Mouse (Mus musculus) embryonic facial prominence, embryonic 13.5 days (tissue): ENCODE data around the gene Madcam1. TPM values are rescaled to one million over a fixed set of nuclear protein-coding genes. Genes with fewer than 3 reads are reported as not detected.

ENCODE experiments used
- ATAC-seq: fragments of 200-750 bp; cut with Nextera tagmentation; 2 replicates; pipeline ENCODE4 v1.8.0; 2017; ENCODE audit warnings: low read depth; ENCODE audit not compliant: insufficient number of reproducible peaks, insufficient read depth, low FRiP score, low TSS enrichment
- H3K27ac ChIP-seq: fragments of 300-500 bp; sonication (generic); 2 replicates; pipeline ENCODE4 v1.5.1; 2015; ENCODE audit warnings: moderate library complexity, mild to moderate bottlenecking, inconsistent platforms
- H3K27me3 ChIP-seq: fragments of 300-500 bp; sonication (generic); 2 replicates; pipeline ENCODE4 v1.6.1; 2015; ENCODE audit warnings: mild to moderate bottlenecking, inconsistent platforms
- H3K36me3 ChIP-seq: fragments of 300-500 bp; sonication (generic); 2 replicates; pipeline ENCODE4 v1.6.1; 2015; ENCODE audit warnings: mild to moderate bottlenecking, inconsistent platforms
- H3K4me1 ChIP-seq: fragments of 300-500 bp; sonication (generic); 2 replicates; pipeline ENCODE4 v1.6.1; 2015; ENCODE audit warnings: inconsistent platforms
- H3K4me2 ChIP-seq: fragments of 300-500 bp; sonication (generic); 2 replicates; pipeline ENCODE4 v1.6.1; 2015; ENCODE audit warnings: moderate library complexity, mild to moderate bottlenecking, inconsistent platforms
- H3K4me3 ChIP-seq: fragments of 300-500 bp; sonication (generic); 2 replicates; pipeline ENCODE4 v1.5.1; 2015; ENCODE audit warnings: mild to moderate bottlenecking, inconsistent platforms
- H3K9ac ChIP-seq: fragments of 300-500 bp; sonication (generic); 2 replicates; pipeline ENCODE4 v1.6.1; 2015; ENCODE audit warnings: mild to moderate bottlenecking, inconsistent platforms
- H3K9me3 ChIP-seq: fragments of 300-500 bp; sonication (generic); 2 replicates; pipeline ENCODE4 v1.6.1; 2016; ENCODE audit warnings: inconsistent platforms
- WGBS: fragments of 180-500 bp; shearing (Covaris S2); methylation state at CpG from one replicate; pipeline ENCODE4 v1.1.7; 2015; ENCODE audit warnings: mixed read lengths; 5-methylcytosine and 5-hydroxymethylcytosine counted together
- polyA plus RNA-seq: library from polyadenylated mRNA; unstranded; fragments of >200 nt; fragmentation: Nextera tagmentation; extraction: Ambion mirVana; gene quantifications from 2 replicates; pipeline ENCODE4 v1.2.1, GENCODE M21; 2015

Gene Madcam1
- polyA plus RNA-seq, 1 experiment from 2014 or later: 11.3 TPM

- no peak for ATAC-seq
- Histone ChIP-seq H3K9me3 (no peaks in the 10 kb centered on the region), H3K27ac (0 out of 2 replicates have a peak overlapping the region, but pooled peaks have one; percentile 75), H3K9ac (peak overlapping the region; percentile 85), H3K4me3 (peak overlapping the region; percentile 85), H3K4me2 (peak overlapping the region; percentile 87), H3K4me1 (peaks cover 24% of the 10 kb centered on the region), H3K36me3 (no peaks in the 10 kb centered on the region), H3K27me3 (peaks cover 18% of the 10 kb centered on the region)
- 6% methylated on average over 23 of the region's 23 CpGs for WGBS
Observed at GRCm38 (mm10) chr10:79638486-79639204, 25.7 kb upstream of the Madcam1 start.

DNA sequence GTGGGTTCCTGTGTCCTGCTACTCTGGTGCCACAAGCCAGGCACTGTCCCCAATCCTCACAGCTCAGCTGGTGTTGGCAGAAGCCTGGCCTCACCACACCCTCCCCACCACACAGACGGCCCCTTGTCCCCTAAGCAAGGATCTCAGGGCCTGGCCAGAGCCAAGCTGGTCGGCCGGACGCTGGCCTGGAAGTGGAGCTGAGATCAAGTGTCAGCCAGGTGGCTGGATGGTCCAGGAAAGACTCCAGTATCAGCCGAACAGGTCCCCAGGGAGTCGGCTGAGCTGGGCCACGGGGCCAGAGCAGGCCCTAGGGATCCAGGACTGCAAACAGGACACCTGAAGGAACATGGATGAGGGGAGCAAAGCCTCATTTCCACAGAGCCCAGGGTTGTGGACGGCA is 18.6 kb upstream of the Madcam1 start, which contains the start of gene Odf3l2:
Odf3l2 (minus strand) TSS at position 28 of the 400 bp plus-strand sequence.
- WGBS: 60% methylated on average over 8 of the region's 8 CpGs
- H3K9ac ChIP-seq: peak within 1 kb of the TSS; percentile 32
- no peaks in the 10 kb centered on the region for H3K27me3 ChIP-seq
- H3K27ac ChIP-seq: no peak within 1 kb of the TSS
- H3K9me3 ChIP-seq: no peaks in the 10 kb centered on the region
- ATAC-seq: no peak
- no peaks in the 10 kb centered on the region for H3K4me1 ChIP-seq
- no peaks in the 10 kb centered on the region for H3K36me3 ChIP-seq
- no peak within 1 kb of the TSS for H3K4me2 ChIP-seq
- no peak within 1 kb of the TSS for H3K4me3 ChIP-seq

GRCm38 (mm10) chr10:79649070-79649751 is 15.1 kb upstream of the Madcam1 start:
- H3K9ac ChIP-seq: no peak overlapping the region
- H3K4me3 ChIP-seq: no peak overlapping the region
- ATAC-seq: no peak; the same call in 1 of the 2 replicates
- H3K27me3 ChIP-seq: no peaks in the 10 kb centered on the region
- peaks cover 2% of the 10 kb centered on the region; the same call in 1 of the 2 replicates for H3K4me1 ChIP-seq
- no peak overlapping the region for H3K4me2 ChIP-seq
- 33% methylated on average over 7 of the region's 7 CpGs for WGBS
- no peak overlapping the region for H3K27ac ChIP-seq
- no peaks in the 10 kb centered on the region for H3K9me3 ChIP-seq
- H3K36me3 ChIP-seq: no peaks in the 10 kb centered on the region

DNA sequence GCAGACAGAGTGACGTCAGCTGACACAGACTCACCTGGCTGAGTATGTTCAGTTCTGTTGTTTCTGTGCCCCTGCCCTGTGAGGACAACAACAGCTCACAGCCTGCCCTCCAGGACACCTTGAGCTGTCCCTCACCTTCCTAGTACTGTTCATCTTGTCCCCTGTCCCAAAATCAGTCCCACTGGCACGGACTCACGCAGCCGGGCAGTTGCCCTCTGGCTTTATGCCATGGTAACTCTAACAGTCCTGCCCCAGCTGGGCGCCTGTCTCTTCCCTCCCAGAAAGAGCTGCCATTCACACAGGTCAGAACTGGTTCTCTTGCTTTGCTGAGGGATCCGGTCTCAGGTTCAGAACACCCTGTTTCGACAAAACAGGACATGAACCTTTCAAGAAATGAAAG is 11.6 kb upstream of the Madcam1 start:
- Histone ChIP-seq H3K4me3 (no peak overlapping the region), H3K9me3 (no peaks in the 10 kb centered on the region), H3K27me3 (no peaks in the 10 kb centered on the region; the same call in none of the 2 replicates), H3K4me2 (no peak overlapping the region), H3K27ac (no peak overlapping the region), H3K9ac (no peak overlapping the region), H3K4me1 (peaks cover 11% of the 10 kb centered on the region; the same call in 1 of the 2 replicates), H3K36me3 (no peaks in the 10 kb centered on the region)
- ATAC-seq: no peak
- 83% methylated on average over 7 of the region's 7 CpGs for WGBS

DNA sequence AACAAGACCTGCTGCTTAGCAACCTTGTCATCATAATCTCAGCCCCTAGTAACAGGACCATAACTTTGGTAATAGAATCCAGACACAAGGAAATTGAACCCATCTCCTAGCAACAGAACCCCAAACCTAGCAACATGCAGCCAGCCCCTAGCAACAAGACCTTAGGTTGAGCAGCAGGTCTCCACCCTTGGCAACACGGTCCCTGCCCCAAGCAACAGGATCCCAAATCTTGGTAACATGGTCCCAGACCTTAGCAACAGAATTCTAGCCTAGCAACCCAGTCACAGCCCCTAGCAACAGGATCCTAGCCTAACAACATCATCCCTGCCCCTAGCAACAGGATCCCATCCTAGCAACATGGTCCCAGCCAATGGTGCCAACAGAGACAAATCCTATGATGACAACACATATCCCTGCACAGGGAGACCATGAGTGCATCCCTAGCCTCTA is 9.4 kb upstream of the Madcam1 start:
- no peaks in the 10 kb centered on the region; the same call in none of the 2 replicates for H3K27me3 ChIP-seq
- ATAC-seq: 0 out of 2 replicates have a peak, but pooled peaks have one; percentile 24

DNA sequence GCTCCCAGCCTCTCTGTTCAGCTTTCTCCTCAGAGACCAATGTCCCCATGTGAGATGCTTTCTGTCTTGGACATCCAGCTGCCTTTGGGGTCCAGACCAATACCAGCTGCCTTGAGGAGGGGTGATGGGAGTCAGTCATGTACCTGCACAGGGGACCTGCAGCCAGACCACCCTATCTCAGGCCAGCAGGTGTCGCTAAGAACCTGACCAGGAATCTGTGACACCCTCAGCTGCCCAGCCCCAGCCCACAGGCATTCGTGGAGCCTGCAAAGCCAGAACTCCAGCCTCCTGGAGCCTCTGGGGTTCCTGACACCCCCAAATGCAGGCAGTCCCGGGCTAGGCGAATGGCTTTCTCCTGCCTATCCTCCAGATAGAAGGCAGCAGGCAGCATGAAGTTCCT is 5.5 kb upstream of the Madcam1 start:
- peaks cover 11% of the 10 kb centered on the region; the same call in 1 of the 2 replicates for H3K4me1 ChIP-seq
- H3K27me3 ChIP-seq: no peaks in the 10 kb centered on the region; the same call in none of the 2 replicates
- no peak overlapping the region for H3K27ac ChIP-seq
- no peaks in the 10 kb centered on the region for H3K36me3 ChIP-seq
- no peaks in the 10 kb centered on the region for H3K9me3 ChIP-seq
- no peak overlapping the region for H3K4me3 ChIP-seq
- 15% methylated on average over 4 of the region's 4 CpGs for WGBS
- no peak overlapping the region for H3K4me2 ChIP-seq
- H3K9ac ChIP-seq: no peak overlapping the region
- ATAC-seq: no peak

More for the DNA sequence above, 9.4 kb upstream of the Madcam1 start:
- H3K9me3 ChIP-seq: no peaks in the 10 kb centered on the region
- no peak overlapping the region for H3K9ac ChIP-seq
- no peak overlapping the region for H3K4me2 ChIP-seq
- no peaks in the 10 kb centered on the region for H3K36me3 ChIP-seq
- H3K4me3 ChIP-seq: no peak overlapping the region
- no peak overlapping the region for H3K27ac ChIP-seq
- H3K4me1 ChIP-seq: peaks cover 11% of the 10 kb centered on the region; the same call in 1 of the 2 replicates
- WGBS: 21% methylated on average over 1 of the region's 1 CpGs

GRCm38 (mm10) chr10:79660298-79660697 is 4.1 kb upstream of the Madcam1 start:
- 64% methylated on average over 2 of the region's 2 CpGs for WGBS
- H3K27ac ChIP-seq: no peak overlapping the region
- 0 out of 2 replicates have a peak, but pooled peaks cover 1% of the 10 kb centered on the region for H3K4me1 ChIP-seq
- no peaks in the 10 kb centered on the region for H3K9me3 ChIP-seq
- H3K27me3 ChIP-seq: no peaks in the 10 kb centered on the region; the same call in 1 of the 2 replicates
- H3K36me3 ChIP-seq: no peaks in the 10 kb centered on the region
- no peak overlapping the region for H3K4me2 ChIP-seq
- H3K4me3 ChIP-seq: no peak overlapping the region
- no peak for ATAC-seq
- H3K9ac ChIP-seq: no peak overlapping the region

- Histone ChIP-seq H3K4me1 (no peaks in the 10 kb centered on the region), H3K4me2 (no peak overlapping the region), H3K27ac (no peak overlapping the region), H3K9me3 (no peaks in the 10 kb centered on the region), H3K36me3 (no peaks in the 10 kb centered on the region), H3K4me3 (no peak overlapping the region), H3K9ac (no peak overlapping the region), H3K27me3 (no peaks in the 10 kb centered on the region; the same call in 1 of the 2 replicates)
- WGBS: 35% methylated on average over 3 of the region's 3 CpGs
- ATAC-seq: no peak
Observed at GRCm38 (mm10) chr10:79661861-79662260, 2.5 kb upstream of the Madcam1 start.

- Histone ChIP-seq H3K4me3 (no peak overlapping the region), H3K9me3 (no peaks in the 10 kb centered on the region), H3K36me3 (no peaks in the 10 kb centered on the region), H3K27ac (no peak overlapping the region), H3K4me2 (no peak overlapping the region), H3K9ac (no peak overlapping the region), H3K27me3 (no peaks in the 10 kb centered on the region; the same call in 1 of the 2 replicates), H3K4me1 (peaks cover 2% of the 10 kb centered on the region)
- WGBS: 75% methylated on average over 8 of the region's 8 CpGs
- ATAC-seq: no peak
Observed at GRCm38 (mm10) chr10:79665051-79665450, 692 bp downstream of the Madcam1 start.

GRCm38 (mm10) chr10:79666493-79666892 is 2.1 kb downstream of the Madcam1 start:
- Histone ChIP-seq H3K27me3 (no peaks in the 10 kb centered on the region; the same call in 1 of the 2 replicates), H3K4me3 (no peak overlapping the region), H3K4me1 (peaks cover 13% of the 10 kb centered on the region), H3K9ac (no peak overlapping the region), H3K27ac (no peak overlapping the region), H3K4me2 (no peak overlapping the region), H3K9me3 (no peaks in the 10 kb centered on the region), H3K36me3 (no peaks in the 10 kb centered on the region)
- WGBS: 63% methylated on average over 9 of the region's 9 CpGs
- ATAC-seq: no peak

- no peak overlapping the region for H3K4me3 ChIP-seq
- ATAC-seq: no peak
- peaks cover 13% of the 10 kb centered on the region for H3K4me1 ChIP-seq
- H3K27me3 ChIP-seq: no peaks in the 10 kb centered on the region; the same call in 1 of the 2 replicates
- H3K4me2 ChIP-seq: peak overlapping the region; percentile 96; the same call in 1 of the 2 replicates
- H3K9me3 ChIP-seq: no peaks in the 10 kb centered on the region
- peaks cover 11% of the 10 kb centered on the region for H3K36me3 ChIP-seq
- no peak overlapping the region for H3K27ac ChIP-seq
- 78% methylated on average over 5 of the region's 5 CpGs for WGBS
- H3K9ac ChIP-seq: no peak overlapping the region
Observed at GRCm38 (mm10) chr10:79668076-79668475, 3.7 kb downstream of the Madcam1 start.
